Mouse (Mus musculus) olfactory bulb, adult 2 months (tissue): Measurements from ENCODE around the gene Adgrf4.

Experiments
- CTCF ChIP-seq: fragments of 200-500 bp; IDR thresholded peaks from 2 replicates; pipeline ENCODE4 v1.5.1; 2012; ENCODE audit warnings: low read depth, mild to moderate bottlenecking, low read length, moderate library complexity; ENCODE audit not compliant: insufficient read depth
- POLR2A ChIP-seq: fragments of 200-500 bp; IDR thresholded peaks from 2 replicates; pipeline ENCODE4 v1.6.1; 2012; ENCODE audit warnings: mild to moderate bottlenecking, low read depth, low read length, moderate library complexity; ENCODE audit not compliant: insufficient read depth

DNA sequence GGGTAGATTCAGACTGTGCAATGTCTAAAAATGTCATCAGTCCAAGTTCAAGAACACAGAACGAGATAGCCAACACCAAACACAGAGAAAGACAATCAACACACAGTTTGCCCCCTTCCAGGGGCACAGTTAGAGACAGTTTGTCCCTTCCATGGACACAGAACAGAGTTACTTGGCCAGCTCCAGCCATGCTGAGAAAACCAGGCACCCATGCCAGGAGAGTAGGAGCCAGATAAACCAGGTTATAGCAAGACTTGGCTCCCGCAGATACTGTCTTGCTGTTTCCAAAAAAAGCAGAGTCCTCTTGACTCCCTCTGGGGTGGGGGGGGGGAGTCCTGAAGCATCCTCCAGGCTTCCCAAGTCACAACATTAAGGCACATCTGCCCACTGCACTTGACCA, 61.9 kb downstream of the Adgrf4 start:
- TF ChIP-seq CTCF (no peak), POLR2A (no peak)
